Mouse (Mus musculus): ENCODE measurements around the gene Fbxl17.

- TF ChIP-seq CTCF (IDR thresholded peaks at IDR 0.05; ENCODE audit: borderline replicate concordance, insufficient read depth, low read length) (no peak), POLR2A (IDR thresholded peaks at IDR 0.05; ENCODE audit: low read depth, low read length) (no peak)
These were observed 423.2 kb downstream of the Fbxl17 start for GRCm38 (mm10) chr17:63076661-63077060.

Measured in embryonic fibroblast, embryonic 13.5 days (primary cell).